In the genomic region with DNA sequence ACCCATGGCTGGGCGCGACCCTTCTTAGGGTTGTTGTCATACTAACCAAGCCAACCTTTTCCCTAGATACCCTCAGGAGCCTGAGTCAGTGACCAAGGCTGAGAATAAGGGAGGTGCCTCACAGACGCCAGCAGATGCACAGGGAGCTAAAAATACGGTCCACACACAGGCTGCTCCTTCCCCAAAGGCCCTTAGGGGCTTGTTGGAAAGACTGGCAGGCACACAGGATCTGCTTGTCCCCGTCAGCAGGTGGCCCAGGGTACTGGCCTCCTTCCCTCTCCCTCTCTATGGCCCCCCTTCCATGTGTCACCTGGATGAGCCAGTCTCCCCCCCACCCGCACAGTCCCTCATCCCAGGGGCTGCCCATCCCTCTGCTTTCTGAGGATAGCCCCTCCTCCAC, we compare ENCODE assay signal across 22 mouse cellular contexts. TPM values are rescaled to one million over a fixed set of nuclear protein-coding genes. Genes with fewer than 3 reads are reported as not detected.
DNase-seq lines count a peak whose midpoint lies in the region; ATAC-seq lines count a peak whose summit lies in the region.
"Had no signal": no experiment of that assay in that cellular context is flagged by ENCODE, and none has a peak within 500 bp of the region (broad histone marks: within the 10 kb centered on the region; RNA-seq: fewer than 3 reads in every experiment).

No protein-coding gene starts in this region.

- no peak overlapping the region for H3K4me3 ChIP-seq in heart, embryonic 10.5 days
- H3K4me3 ChIP-seq: hindbrain, embryonic 15.5 days; layer of hippocampus, adult 2 months; limb, embryonic 13.5 days; neural tube, embryonic 12.5 days had no signal

- H3K4me1 ChIP-seq in heart, embryonic 10.5 days = peaks cover 55% of the 10 kb centered on the region

- H3K36me3 ChIP-seq in heart, embryonic 10.5 days = no peaks in the 10 kb centered on the region
- H3K36me3 ChIP-seq: hindbrain, embryonic 15.5 days; limb, embryonic 13.5 days; neural tube, embryonic 12.5 days had no signal

- peak; percentile 56 for DNase-seq in gastrocnemius, postnatal 25 days
- DNase-seq in gastrocnemius, adult 8-10 months (ENCODE audit: low spot score in 2 of 2) = no peak
- DNase-seq in NIH3T3 (ENCODE audit: low read depth) = peak; percentile 46
- no peak for DNase-seq in heart, embryonic 10.5 days (ENCODE audit: low spot score)
- peak; percentile 59 to 73 for DNase-seq in heart, postnatal 10 days
- DNase-seq in frontal cortex, postnatal 25 days (ENCODE audit: low spot score in 2 of 2) = no peak
- DNase-seq in left cerebral cortex, postnatal 14 days (ENCODE audit: low spot score in 2 of 2) = no peak
- DNase-seq: embryo, embryonic 11 days; kidney, postnatal 10 days had no signal

- no peaks in the 10 kb centered on the region for H3K9me3 ChIP-seq in heart, embryonic 10.5 days
- H3K9me3 ChIP-seq: hindbrain, embryonic 15.5 days; limb, embryonic 13.5 days; neural tube, embryonic 12.5 days had no signal

- 59% methylated on average over 6 of the region's 6 CpGs for WGBS in heart, embryonic 10.5 days

- intact Hi-C loops in heart, postnatal 10 days (cut with DNase I) = loop anchor here (5.0 kb wide), 2 partner anchors 40 to 315 kb away; no protein-coding TSS in a partner anchor
- intact Hi-C loops in left cerebral cortex, postnatal 14 days (cut with DNase I) = no loop called here

- H3K27ac ChIP-seq in heart, embryonic 10.5 days = peak overlapping the region; percentile 80
- H3K27ac ChIP-seq: hindbrain, embryonic 15.5 days; layer of hippocampus, adult 2 months; limb, embryonic 13.5 days; liver, embryonic 14.5 days; neural tube, embryonic 12.5 days; stomach, postnatal 0 days had no signal

- no peaks in the 10 kb centered on the region for H3K27me3 ChIP-seq in heart, embryonic 10.5 days (ENCODE audit: insufficient read depth, poor library complexity, severe bottlenecking)
- H3K27me3 ChIP-seq: hindbrain, embryonic 15.5 days; limb, embryonic 13.5 days; neural tube, embryonic 12.5 days; Patski had no signal

- ATAC-seq in megakaryocyte, adult 5-6 weeks (ENCODE audit: poor library complexity, severe bottlenecking) = no peak
- ATAC-seq: forebrain, embryonic 14.5 days; intestine, postnatal 0 days; lung, postnatal 0 days; Patski had no signal

RNA-seq across cellular contexts. Expression of a gene that starts 16.9 kb away (rescaled TPM):
- total RNA-seq in gastrocnemius, postnatal 25 days (2021) = 10 to 100 TPM; 47.8 to 57.9 TPM
- 10 to 100 TPM; 29.4 to 66.8 (median 49.7) TPM for total RNA-seq in gastrocnemius, adult 8-10 months (2022)
- polyA plus RNA-seq in heart, embryonic 10.5 days (2016; fragmentation: Nextera tagmentation; extraction: Ambion mirVana) = 0.27 and 0.77 TPM in 2 replicates
- 1 to 10 TPM; 1.6 to 1.7 TPM for total RNA-seq in heart, postnatal 10 days (2021)
- under 1 TPM; 0.20 to 0.40 TPM for total RNA-seq in left cerebral cortex, postnatal 14 days (2021)
- not detected in 2 replicates for total RNA-seq in megakaryocyte, adult 5-6 weeks (2015)
- 0.04 TPM in 1 of 2 replicates, not detected in the other for total RNA-seq in megakaryocyte, adult 5-6 weeks (2017)
- total RNA-seq: layer of hippocampus, adult 2 months; megakaryocyte-erythroid progenitor cell, adult 5-6 weeks had no signal
- polyA plus RNA-seq: forebrain, embryonic 14.5 days; hindbrain, embryonic 15.5 days; limb, embryonic 13.5 days; lung, postnatal 0 days; neural tube, embryonic 12.5 days had no signal

RNA-seq across cellular contexts. Expression of a gene that starts 22.8 kb away (rescaled TPM):
- 1,000 to 10,000 TPM; 2,592 to 3,528 TPM for total RNA-seq in gastrocnemius, postnatal 25 days (2021)
- total RNA-seq in gastrocnemius, adult 8-10 months (2022) = 1,000 to 10,000 TPM; 3,053 to 3,564 (median 3,434) TPM
- polyA plus RNA-seq in heart, embryonic 10.5 days (2016; fragmentation: Nextera tagmentation; extraction: Ambion mirVana) = 29.5 and 90.1 TPM in 2 replicates
- over 10,000 TPM in 1 of 2 experiments, 1,000 to 10,000 TPM in 1; 9,939 to 10,365 TPM for total RNA-seq in heart, postnatal 10 days (2021)
- total RNA-seq in left cerebral cortex, postnatal 14 days (2021) = not detected
- total RNA-seq in megakaryocyte, adult 5-6 weeks (2015) = not detected in 2 replicates
- not detected in 2 replicates for total RNA-seq in megakaryocyte, adult 5-6 weeks (2017)
- total RNA-seq: left cerebral cortex, adult 18-20 months; megakaryocyte-erythroid progenitor cell, adult 5-6 weeks had no signal
- polyA plus RNA-seq: forebrain, embryonic 14.5 days; Patski had no signal

Comparison
In these comparisons a context has a peak if more than half of its experiments do, and no peak if none do; other contexts are left out.
1. DNase-seq: peak in gastrocnemius, postnatal 25 days (single experiment), NIH3T3 (single experiment) and heart, postnatal 10 days (2 of 2); none in gastrocnemius, adult 8-10 months (0 of 2), heart, embryonic 10.5 days (single experiment), frontal cortex, postnatal 25 days (0 of 2) and left cerebral cortex, postnatal 14 days (0 of 2).
2. RNA of a gene that starts 16.9 kb away (total RNA-seq): 29.4 to 66.8 TPM in gastrocnemius, adult 8-10 months and 47.8 to 57.9 TPM in gastrocnemius, postnatal 25 days; 1.6 to 1.7 TPM in heart, postnatal 10 days, 0.20 to 0.40 TPM in left cerebral cortex, postnatal 14 days and 0.04 TPM in megakaryocyte, adult 5-6 weeks; every median in the first group is over 10 times any median in the second.
3. RNA of a gene that starts 22.8 kb away (total RNA-seq): 9,939 to 10,365 TPM in heart, postnatal 10 days, 3,053 to 3,564 TPM in gastrocnemius, adult 8-10 months and 2,592 to 3,528 TPM in gastrocnemius, postnatal 25 days; not detected in left cerebral cortex, postnatal 14 days and not detected in megakaryocyte, adult 5-6 weeks; every median in the first group is over 1,000 times any median in the second.